Mouse (Mus musculus) embryo, embryonic 11 days (tissue): ENCODE results near the gene Dctn5.

Experiments used
- DNase-seq: peaks from one replicate; pipeline ENCODE4 v3.0.0-alpha.2; 2015

Dctn5 gene

DNA sequence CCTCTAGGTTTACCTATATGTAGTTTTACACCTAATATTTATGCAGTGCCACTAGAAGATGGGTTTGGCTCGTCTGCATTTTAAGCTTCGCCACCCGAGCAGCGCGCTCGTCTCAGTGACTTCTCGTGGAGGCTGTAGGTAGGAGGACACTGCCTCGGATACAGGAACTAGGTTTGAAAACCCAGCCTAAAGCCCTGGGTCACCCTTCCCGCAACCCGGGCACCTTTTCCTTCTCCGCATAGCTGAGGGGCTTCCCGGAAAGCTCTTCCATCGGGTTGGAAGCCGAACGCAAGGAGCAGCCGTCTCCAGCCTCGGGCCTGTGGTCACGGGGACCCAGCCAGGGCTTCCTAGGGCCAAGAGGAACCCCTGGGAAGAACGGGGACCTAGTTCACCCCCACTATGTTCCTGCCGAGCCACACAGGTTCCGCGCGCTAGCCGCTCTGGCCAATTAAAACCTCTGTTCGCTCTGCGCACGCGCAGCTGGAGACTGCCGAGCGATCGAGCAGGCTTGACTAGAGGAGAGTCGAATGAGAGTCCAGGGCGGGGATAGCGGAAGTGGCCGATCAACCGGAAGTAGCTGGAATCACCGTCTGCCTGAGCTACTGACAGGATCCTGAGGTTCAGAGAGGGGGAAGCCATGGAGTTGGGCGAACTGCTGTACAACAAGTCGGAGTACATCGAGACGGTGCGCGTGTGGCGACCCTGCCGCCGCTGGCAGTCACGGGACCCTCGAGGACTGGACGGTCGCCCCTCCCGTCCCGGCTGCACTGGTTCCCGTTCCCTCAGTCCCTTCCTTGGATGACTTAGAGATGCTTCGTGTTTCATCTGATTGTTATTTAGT is at the start of gene Dctn5, which contains the start of gene Palb2:
Gene Dctn5 (plus strand): TSS at position 545 of the 841 bp plus-strand sequence.
Gene Palb2 (minus strand): TSS at position 489 of the 841 bp plus-strand sequence.
- peak; percentile 97 for DNase-seq

DNA sequence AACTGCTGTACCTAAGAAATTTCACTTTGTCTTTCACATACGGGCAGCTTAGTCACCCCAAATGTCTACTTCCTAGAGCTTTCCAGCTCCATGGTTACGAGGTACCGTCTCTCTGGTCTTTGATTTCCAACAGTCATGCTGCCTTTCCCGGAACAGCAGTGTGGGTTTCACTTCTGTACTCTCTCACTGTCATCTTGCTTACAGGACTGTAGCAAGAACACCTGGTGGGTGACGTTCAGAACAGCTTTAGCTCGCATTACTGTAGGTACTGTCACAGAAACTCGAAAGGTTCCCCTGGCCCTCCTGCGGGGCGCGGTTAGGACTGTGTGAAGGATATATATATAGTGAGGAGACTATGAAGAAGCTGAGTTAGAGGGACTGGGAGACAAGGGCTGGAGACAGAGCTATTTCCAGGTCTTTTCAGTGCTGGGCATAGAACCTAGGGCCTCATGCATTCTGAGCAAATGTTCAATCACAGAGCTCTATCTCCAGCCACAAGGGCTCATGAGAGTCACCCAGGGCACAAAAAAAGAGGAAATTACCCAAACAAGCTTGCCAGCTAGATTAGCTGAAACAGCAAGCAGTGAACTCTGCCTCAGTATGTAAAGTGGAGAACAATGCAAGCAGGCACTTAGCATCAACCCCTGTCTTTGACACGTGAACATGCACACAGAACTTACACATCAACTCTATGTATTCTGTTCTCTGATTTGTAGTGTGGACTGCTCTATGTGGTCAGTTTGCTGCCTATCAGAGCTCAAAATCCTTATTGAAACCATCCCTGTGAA is 45.5 kb upstream of the Dctn5 start:
- DNase-seq, result no peak

DNA sequence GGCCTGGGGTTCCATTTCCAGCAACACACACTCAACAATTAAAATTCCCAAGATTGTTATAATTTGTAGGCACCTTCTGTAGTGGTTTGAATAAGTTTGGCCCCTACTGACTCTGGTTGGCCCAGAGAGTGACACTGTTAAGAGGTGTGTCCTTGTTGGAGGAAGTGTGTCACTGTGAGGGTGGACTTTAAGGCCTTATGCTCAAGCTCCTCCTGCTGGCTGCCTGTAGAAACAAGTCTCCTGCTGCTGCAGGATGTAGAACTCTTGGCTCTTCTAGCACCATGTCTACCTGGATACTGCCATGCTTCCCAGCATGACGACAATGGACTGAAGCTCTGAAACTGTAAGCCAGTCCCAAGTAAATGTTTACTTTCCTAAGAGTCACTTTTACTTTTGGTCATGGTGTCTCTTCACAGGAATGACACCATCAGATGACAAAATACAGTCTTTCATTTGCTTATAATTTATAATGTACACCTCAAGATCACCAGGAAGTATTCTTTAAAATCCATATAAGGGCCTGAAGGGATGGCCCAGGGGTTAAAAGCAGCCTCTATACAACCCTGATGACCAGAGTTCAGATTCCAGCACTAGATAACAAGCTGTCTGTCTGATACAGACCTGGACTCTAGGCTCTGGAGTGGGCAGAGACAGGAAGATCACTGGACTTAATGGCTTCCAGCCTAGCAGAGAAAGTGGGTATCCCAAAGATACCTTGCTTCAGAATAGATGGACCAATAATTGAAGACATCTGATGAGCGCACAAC is 38.1 kb upstream of the Dctn5 start:
- no peak for DNase-seq

DNA sequence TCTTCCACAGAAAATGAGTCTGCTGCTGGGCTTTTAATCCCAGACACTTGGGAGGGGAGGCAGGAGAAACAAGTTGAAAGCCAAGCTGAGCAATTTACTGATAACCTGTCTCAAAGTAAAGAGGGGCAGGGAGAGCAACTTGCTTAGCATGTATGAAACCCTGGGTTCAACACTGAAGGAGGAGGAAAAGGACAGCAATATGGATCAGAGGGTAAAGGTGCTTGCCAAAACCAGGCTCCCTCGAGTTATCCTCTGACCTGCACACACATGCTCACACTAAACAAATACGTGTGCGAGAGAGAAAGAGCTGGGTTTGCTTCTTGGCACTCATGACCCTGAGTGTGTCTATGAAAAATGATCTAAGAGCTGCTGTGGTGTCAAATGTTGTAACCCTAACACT is 34.8 kb upstream of the Dctn5 start:
- DNase-seq, result no peak

DNA sequence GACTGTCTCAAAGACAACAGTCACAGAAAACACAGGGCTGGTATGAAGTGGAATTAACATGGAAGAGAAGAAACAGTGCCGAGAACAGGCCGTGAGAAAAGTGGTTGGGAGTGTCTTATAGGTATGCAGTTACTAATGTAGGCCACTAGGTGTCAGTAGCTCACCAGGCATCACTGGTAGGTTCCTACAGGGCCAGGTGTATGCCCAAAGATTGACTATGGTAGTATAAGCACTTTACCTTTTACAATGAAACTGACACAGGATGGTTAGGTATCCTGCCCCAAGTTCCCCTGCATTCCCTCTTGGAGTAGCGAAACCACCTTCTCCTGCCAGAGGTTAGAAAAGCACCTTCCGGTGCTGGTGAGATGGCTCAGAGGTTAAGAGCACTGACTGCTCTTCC is 33.6 kb upstream of the Dctn5 start:
- peak; percentile 63 for DNase-seq

DNA sequence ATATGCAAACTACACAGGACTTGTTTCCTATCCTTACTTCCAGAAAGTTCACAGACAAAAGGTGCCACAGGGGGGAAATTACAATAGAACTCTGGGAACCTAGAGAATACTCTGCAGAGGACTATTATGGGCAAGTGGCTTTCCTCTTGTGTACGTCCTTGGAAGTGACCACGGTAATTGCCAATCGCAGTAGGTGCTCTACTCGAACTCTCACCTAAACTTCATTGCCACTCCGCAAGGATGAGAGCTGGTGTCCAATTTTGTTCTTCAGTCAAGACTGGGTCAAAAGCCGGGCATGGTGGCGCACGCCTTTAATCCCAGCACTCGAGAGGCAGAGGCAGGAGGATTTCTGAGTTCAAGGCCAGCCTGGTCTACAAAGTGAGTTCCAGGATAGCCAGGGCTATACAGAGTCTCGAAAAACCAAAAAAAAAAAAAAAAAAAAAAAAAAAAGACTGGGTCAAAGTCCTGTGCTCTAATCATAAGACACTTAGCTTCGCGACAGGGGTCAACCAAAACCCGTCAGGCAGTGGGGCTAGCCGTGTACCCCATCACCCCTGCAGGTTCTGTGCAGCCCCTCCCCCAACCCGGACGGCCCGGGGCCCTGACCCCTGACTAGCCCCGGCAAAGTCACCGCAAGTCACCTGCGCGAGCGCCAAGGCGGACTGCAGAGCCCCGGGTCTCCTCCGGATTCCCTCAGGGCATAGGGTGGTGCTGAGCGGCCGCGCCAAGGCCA is 31.7 kb upstream of the Dctn5 start:
- peak; percentile 63 for DNase-seq

DNA sequence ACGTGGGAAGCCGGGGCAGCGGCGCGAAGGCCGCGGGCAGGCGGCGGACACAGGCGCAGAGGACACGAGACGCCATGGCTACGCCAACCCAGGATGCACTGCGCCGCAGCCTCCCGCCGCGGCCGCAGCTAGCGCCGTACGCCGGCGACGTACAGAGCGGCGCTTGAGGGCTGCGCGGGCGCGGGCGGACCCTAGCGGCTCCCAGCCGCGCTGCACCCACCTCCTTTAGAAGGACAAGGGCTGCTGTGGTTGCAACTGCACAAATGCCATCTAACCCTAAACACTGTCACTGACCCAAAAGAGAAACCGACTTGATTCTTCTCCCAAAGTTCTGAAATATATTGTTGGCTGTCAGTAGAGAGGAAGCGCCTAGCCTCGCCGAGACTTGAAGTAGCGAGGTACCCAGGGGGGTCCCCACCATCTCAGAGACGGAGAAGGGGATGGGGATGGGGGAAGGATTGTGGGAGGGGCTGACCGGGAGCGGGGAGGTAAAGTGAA is 31.0 kb upstream of the Dctn5 start, which contains the start of gene Ndufab1:
Gene Ndufab1 (minus strand): TSS at position 140 of the 498 bp plus-strand sequence.
- peak; percentile 96 for DNase-seq

DNA sequence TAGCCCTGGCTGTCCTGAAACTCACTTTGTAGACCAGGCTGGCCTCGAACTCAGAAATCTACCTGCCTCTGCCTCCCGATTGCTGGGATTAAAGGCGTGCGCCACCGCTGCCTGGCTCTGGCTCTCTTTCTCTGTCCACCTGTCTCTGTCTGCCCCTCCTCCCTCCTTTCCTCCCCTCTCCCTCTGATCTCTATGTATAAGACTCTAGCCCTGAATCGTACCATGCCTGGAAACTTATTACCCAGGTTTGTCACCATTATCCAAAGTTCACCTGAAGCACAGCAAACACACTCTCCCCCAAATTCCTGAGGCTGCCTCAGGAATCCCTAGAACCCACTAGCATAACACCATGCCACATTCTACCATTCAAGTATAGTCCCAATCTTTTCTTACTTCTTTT is 24.6 kb upstream of the Dctn5 start:
- DNase-seq, result no peak

DNA sequence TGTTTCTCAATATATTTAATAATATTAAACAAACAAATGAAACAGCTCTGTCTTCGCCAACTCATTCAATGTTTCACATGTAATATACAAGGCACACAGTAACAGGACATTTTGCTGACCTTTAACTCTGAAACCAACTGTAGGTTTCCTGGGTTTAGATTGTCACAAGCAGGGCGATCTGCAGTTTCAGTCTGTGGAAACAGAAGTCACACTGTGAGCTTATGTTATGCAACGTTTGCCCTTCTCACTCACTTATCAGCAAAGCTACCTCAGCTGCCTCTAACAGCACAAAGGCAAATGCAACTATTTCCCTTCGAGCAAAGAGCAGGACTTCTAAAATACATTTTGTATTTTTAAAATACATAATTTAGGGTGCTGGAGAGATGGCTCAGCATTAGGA is 9.3 kb upstream of the Dctn5 start:
- no peak for DNase-seq

DNA sequence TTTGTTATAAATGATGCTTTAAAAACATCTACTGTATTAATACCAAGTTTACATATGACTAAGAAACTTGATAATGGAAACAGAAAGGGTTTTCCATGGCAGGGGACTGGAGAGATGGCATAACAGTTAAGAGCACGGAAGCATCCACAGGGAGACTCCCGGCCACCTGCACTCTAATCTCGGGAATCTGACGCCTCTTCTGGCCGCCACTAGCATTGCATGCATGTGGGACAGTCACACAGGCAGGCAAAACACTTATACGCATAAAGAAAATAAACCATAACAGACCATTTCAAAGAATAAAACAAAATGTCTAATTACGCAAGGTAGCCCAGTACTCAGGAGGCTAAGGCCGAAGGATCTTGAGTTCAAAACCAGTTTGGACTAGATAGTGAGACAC is 7.2 kb upstream of the Dctn5 start:
- peak; percentile 3 for DNase-seq

DNA sequence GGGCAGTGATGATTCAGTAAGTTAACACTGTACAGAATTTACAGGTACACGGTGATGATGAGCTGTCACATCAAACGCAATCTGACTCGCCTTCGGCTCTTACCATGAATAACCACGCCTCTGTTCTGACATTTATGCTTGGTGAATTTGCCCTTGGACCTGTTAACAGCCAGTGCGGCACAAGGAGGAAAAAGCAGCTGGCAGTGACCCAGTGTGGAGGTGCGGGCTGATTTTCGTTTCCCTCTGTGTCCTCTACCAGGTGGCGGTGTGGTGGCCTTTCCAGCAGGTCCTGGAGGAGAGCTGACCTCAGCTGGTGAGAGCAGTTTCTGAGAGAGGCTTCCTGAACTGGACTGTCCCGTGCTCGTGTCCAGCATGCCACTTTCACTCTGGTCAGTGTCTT is 5.9 kb upstream of the Dctn5 start:
- DNase-seq, result no peak

DNA sequence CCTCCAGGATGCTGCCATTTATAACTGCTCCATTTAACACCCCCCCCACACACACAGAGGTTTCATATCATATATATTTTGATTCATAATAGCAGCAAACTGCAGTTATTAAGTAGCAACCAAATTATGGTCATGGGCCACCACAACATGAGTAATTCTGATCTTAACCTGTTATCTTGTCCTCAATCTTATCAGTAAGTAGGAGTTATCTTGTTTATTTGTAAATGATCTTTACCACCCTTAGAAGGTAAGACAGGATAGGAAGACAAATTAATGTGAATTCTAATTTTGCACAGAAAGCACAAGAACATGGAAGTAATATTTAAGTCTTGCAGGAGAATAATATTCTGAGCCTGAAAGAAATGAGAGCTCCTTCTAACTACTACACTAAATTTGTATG is 1.0 kb upstream of the Dctn5 start:
- no peak for DNase-seq

DNA sequence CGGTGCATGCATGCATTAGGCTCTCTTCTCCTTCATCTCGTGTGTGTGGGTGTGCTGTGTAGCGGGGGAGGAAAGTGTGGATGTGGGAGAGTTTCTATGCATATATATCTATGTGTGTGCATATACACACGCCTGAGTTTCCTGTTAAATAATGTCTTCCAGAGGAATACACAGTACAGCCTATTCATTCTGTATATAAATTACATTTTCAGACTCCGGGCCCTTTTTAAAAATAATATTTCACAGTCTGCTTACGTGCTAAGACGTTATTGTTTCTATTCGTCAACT is 441 bp downstream of the Dctn5 start:
- no peak for DNase-seq

DNA sequence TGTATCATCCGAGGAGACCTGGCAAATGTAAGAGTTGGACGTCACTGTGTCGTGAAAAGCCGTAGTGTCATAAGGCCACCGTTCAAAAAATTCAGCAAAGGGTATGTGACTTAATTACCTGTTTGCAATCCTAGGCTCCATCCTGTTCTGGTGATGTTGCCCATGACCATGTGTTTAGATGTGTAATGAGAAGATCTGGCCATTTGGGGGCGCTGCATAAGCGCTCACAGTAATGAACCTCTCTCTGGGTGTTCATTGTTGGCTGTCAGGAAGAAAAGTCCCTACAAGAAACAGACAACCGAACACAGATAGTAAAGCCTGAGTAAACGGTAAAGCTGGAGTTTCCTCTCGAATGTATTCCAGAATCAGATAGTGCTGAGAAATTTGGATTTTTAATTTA is 2.2 kb downstream of the Dctn5 start:
- DNase-seq, result peak; percentile 20

DNA sequence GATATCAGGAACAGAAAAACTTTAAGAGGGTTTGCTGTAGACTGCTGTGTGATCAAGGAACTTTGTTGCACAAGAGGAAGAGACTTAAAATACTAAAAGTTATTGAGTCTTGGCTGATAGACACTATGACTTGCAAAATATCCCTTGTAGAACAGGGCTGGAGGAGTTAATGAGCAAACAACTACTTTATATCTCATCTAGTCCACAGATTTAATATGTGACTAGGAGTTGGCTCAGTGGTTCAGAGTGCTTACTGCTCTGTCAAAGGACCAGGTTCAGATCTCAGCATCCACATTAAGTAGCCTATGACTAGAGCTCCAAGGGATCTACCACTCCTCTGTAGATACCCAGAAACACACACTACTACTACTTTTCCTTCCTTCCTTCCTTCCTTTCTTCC is 4.2 kb downstream of the Dctn5 start:
- DNase-seq, result no peak

DNA sequence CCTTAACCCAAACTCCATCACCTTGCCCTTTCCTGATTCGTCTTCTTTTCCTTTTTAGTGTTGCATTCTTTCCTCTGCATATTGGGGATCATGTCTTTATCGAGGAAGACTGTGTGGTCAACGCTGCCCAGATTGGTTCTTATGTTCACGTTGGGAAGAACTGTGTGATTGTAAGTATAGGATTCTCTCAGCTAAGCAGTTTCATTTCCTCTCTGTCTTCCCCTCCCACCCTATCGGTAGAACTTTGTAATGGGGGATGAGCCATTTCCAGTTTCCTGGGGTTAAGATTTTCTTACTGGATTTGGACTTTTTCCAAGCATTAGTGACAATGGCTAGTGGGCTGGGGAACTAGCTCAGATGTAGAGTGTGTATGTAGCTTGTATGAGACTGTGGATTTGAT is 5.3 kb downstream of the Dctn5 start:
- no peak for DNase-seq

DNA sequence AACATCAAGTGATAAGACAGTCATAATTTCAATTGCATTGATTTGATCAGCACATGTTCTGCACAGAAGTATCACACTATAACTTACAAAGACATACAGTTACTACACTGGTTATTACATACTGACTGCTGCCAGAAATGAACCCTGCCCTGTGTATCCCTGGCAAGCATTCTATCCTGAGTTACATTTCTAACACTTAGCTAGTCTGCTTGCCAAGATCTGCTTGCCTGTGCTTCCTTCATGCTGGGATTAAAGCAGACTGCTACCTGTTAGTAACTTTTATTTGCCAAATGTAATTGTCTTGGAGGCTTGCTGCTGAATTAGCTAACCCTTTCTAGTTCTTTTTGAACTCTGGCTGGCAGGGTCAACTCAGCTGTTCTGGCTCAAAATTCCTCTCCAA is 8.2 kb downstream of the Dctn5 start:
- no peak for DNase-seq

DNA sequence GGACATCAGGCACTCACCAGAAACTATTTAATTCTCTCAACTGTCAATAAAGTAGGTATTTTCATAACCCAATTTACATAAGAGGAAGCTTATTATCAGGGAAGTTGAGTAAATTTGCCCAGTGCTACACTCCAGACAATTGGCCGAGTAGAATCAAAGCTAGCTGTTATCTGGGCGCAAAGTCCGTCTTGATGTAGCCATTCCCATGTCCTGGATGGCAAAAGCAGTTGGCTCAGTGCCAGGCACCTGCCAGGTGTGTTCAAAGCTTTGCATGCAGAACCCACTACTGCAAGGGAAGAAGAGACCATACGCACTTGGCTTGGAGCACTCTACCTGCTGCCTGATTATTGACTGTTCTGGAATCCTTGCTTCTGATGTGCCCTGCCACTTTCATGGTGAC is 19.6 kb downstream of the Dctn5 start:
- no peak for DNase-seq

DNA sequence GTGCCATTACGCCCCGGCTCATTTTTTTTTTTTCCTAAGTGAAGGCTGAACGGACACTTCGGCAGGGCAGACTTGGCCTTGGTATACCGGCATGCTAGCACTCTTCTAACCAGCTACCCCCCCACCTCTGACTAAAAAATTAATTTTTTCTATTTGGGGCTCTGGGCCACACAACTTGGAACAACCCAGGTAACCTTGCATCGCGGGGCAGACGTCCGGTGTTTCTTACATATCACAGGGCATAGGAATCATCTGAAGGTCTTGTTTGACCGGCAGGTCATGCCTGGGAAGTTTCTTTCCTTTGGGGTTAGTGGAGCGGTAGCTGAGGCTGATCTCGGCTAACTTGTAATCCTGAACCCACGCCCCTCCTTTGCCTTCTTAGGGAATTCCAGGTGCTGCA is 25.6 kb downstream of the Dctn5 start:
- DNase-seq, result no peak

DNA sequence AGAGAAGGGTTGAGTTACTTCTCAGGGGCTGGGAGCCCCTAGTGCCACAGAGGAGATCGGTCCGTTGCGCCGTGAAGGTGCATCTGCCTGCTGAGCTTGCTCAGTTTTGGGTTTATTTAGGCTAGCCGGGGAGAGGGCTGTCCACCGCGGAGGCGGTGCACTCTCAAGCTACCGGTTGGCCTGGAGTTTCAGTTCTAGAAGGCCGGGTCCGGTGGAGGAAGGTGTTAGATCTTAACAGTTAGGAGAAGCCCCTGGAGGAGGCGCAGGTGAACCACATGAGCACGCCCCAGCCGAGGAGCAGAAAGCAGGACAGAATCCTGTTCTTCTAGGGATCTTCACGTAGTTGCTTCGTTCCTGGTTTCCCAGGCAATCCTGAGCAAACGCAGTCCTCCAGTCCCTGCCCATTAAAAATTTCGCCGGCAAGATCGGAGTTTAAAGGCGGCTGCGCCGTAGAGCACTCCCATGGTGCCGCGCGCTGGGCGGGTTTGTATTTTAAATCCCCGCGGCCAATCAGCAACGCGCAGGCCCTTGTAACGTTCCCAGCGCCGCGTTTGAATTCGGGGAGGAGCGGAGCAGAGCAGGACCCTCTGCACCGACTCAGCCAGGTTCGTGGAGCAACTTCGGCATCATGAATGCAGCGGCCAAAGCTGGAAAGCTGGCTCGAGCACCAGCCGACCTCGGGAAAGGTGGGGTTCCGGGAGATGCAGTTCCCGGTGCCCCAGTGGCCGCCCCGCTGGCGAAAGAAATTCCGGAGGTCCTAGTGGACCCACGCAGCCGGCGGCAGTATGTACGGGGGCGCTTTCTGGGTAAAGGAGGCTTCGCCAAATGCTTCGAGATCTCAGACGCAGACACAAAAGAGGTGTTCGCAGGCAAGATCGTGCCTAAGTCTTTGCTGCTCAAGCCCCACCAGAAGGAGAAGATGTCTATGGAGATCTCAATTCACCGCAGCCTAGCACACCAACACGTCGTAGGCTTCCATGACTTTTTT is 26.4 kb downstream of the Dctn5 start, which contains the start of gene Plk1:
Gene Plk1 (plus strand): TSS at position 525 of the 988 bp plus-strand sequence.
- peak; percentile 97 for DNase-seq

DNA sequence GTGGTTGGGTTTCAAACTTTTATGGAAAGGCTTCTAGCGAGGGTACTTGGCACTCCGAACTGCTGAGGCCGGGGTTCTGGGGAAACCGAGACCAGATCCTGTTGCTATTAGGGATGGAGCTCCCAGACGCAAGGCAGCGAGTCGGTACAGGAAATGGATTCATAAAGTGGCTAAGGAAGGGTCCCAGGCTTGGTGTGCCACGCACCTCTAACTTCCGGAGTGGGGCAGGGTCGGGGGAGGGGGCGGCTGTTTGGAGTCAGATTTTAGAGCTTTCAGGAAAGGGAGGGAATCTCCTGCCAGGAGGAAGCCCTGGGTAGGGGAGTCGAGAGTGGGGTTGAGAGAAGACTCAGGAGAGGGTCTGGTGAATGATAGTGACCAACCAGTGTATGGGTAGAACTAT is 27.2 kb downstream of the Dctn5 start:
- peak; percentile 52 for DNase-seq
